Mouse (Mus musculus): ENCODE results near the gene Pcolce2.

GRCm38 (mm10) chr9:95744845-95745613 is 107.6 kb downstream of the Pcolce2 start:
- TF ChIP-seq CTCF (IDR thresholded peaks at IDR 0.05; ENCODE audit: low read depth), result no peak
- TF ChIP-seq EP300 (IDR thresholded peaks at IDR 0.05; ENCODE audit: low read depth), result no peak

Data from heart, postnatal 0 days (tissue).